Mouse (Mus musculus): ENCODE results near the gene Slc8a1.

Gene Slc8a1

DNA sequence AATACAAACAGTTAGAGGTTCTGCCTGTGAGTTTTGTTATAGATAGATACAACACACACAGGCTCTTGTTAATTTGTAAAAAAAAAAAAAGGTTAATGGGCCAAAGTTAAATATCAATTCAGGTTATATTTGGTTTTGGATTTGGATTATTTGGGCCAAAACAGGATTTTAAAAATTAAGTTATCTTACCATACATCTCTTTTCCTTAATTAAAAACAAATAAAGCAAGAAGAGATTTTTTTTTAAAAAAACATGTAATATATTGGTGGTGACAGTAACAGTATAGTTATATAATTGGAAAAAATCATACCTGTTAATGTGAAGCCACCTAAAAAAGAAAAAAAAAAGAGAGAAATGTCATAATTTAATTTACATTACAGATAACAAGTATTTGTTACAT is 296.7 kb downstream of the Slc8a1 start, which contains the start of gene Gm11096:
Gene Gm11096 (plus strand): TSS at position 301 of the 400 bp plus-strand sequence.
- intact Hi-C loops (cut with DNase I) = no loop called here

DNA sequence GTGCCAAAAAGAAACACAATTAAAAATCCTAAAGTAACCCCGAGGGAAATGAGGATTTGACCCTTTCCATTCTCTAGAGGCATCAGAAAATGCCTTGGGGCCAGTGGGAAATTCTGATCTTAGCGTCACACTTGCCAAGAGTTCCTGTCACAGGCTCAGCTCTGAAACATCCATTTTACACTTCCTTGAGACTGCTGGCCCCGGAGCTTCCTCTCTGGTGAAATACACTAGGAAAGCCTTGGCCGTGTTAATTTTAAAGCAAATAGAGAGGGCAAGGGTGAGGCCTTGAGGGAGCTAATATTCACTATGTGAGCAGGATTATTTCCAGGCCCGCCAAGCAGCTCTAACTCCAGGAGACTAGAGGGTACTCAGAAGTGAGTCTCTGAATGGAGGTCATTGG is 305.0 kb downstream of the Slc8a1 start:
- intact Hi-C loops (cut with DNase I) = no loop called here

DNA sequence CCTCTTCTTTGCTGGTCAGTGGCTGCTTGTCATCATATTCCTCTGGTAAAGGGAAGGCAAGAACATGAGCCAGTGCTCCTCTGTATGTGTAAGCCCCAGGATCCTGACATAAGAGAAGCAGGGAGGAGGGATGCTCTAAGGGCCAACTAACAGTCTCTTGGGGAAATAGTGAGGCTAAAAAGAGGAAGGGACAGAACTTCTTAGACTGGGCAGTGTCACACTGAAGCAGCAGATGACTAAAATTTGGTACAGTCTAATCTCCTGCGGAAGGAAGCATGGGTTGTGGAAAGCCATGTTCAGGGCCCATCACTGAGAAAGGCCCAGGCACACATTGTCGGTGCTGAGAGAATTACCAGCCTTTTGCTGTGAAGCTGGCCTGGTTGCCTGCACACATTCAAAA is 305.4 kb downstream of the Slc8a1 start:
- intact Hi-C loops (cut with DNase I) = no loop called here

DNA sequence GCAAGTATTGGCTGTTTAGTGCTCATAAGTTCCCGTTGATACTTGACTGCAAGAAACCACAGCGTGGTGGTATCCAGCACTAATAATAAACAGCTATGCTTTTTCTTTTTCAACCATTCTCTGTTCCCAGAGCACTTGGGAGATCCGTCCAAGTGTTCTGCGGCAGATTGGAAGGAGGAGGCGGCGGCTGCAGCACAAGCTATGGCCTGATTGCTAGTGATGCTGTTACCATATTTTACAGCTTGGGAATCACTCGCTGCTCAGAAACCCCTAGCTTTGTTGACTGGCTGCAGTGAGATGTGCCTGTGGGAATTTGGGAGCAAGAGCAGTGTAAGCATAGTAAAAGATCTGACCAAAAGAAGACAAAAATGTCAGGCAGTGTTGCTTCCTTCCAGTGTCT is 310.9 kb downstream of the Slc8a1 start:
- intact Hi-C loops (cut with DNase I) = no loop called here

DNA sequence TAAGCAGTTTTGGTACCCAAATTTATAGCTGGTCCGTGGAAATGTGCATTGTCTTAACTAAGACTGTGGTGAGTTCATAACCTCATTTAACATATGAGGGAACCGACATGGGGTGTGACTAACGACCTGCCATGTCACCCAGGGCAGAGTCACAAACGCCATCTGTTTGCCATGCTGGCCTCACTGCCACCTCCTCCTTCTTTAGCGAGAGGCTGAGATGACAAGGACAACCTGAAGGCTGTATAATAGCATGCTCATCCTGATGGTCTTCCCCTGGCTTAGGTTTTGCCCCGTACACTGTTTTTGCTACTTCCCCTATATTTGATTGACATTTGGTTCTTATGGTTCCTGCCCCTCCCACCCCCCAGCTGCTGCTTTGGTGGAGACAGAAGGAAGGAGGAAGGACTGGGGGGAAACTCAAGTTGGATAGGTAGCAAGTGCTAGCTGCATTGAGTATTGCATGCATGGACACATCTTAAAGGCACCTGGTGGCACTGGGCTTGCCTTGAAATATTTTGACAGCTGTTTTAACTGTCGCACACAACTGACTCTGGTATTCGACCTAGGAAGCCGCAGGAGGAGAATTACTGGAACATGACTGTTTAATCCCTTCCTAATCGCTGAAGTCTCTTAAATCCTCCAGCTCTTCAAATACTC is 313.8 kb downstream of the Slc8a1 start:
- intact Hi-C loops (cut with DNase I) = no loop called here

DNA sequence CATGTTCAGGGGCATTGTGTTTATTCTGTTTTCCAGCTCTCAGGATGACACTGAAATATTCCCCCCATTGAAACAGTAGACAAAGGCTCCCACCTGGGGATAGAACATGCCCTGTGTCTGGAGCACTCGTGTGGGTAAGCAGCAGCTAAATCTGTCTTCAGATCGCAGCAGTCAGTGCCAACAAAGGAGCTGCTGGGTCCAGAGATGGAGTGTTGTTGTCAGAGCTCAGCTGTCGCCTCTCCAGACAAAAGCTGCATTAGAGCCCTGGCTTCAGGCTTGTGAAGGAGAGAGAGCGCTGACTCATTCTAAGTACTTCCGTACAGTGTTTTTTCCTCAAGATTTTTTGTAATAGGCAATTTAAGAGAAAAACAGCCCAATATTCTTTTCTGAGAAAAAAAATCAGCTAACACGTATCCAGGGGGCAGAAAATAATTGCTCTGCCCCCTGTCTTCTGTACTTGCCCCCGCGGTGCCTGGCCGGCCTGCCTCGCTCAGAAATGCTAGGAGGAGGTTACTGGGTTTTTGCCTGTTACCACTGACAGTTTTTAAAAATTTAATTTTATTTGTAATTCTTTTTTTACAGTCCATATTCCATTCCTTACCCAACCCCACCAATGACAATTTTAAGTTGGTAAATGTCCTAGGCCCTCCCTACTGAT is 318.2 kb downstream of the Slc8a1 start:
- intact Hi-C loops (cut with DNase I) = no loop called here

DNA sequence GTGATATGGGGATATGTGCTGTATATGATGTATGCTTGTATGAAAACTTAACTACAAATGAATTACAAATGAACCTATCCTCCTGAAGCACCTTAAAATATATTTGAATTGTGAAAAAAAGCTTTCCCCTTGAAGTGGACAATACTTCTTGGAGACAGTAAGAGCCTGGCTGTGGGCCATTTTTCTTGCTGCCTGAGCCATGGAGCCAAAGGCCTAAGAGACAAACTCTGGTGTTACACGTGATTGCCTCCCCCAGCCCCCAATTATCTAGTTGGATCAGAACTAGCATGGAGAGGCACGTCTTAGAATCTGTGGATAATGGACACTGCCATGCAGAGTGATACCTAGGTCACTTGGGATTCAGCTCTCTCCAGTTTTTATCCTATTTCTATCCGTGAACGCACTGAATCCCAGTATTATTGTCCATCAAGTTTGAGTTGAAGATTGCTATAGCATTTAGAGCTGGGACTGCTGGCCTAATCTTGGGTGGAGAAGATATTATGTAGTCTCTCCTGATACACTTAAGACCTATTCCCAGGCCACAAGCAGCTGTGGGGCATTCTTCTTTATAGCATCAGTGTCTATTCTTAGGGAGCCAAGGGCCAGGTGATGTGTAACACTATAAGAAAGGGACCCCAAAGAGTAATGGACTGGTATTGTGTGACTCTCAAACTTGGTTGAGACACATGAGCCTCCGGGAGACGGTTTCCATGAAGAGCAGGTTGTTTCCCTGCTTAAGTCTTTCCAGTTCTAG is 321.6 kb downstream of the Slc8a1 start:
- intact Hi-C loops (cut with DNase I) = no loop called here

DNA sequence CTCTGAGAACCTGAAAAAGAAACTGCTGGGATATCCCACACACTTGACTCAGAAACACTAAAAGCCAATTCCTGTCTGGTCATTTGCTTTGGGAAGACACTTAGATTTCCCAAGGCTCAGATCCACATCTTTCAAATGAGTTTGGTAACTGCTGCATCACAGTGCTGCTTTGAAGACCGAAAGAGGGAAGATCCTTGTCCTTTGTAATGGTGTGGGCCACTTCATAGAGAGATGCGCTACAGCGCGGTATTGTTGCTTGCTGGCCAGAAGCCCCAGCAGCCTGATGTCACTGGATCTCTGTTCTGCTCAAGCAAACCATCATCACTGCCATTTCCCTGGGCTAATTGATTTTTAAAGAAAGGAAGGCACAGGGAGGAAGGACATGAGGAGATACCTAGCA is 325.4 kb downstream of the Slc8a1 start:
- intact Hi-C loops (cut with DNase I) = no loop called here

DNA sequence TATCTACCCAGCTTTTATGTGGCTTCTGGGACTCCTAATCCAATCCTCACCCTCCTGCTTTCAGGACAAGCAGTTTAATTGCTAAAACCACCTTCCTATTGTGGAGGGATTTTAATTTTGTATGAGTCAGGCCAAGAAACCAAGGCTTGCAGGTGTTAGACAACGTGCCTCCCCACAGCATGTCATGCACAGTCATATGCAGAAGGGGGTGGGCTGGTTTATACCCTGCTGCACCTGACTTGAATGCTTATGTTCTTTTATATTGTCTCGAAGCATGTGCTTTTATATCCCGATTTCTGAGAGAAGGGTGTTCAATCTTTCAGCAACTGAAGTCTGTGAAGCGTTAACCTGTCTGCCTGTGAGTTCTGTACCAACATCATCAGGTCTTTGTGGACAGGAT is 334.0 kb downstream of the Slc8a1 start:
- intact Hi-C loops (cut with DNase I) = no loop called here

DNA sequence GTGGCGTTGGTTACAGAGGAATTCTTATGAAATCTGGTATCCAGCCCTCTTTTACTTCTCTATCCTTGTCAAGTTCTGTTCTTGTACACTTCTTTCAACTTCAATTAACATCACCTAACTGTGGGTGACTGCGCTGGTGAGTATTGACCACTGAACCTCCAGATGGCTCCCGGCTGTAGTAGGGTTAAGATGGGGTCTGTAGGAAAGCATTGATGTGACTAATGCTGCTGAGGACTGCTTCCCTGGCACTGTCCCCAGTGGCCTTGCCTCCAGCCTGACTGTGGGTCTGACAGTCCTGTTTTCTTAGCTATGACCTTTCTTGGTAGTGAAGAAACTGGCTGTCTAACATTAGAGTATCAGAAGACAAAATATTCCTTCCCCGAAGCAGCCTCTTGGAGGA is 335.1 kb downstream of the Slc8a1 start:
- intact Hi-C loops (cut with DNase I) = no loop called here

DNA sequence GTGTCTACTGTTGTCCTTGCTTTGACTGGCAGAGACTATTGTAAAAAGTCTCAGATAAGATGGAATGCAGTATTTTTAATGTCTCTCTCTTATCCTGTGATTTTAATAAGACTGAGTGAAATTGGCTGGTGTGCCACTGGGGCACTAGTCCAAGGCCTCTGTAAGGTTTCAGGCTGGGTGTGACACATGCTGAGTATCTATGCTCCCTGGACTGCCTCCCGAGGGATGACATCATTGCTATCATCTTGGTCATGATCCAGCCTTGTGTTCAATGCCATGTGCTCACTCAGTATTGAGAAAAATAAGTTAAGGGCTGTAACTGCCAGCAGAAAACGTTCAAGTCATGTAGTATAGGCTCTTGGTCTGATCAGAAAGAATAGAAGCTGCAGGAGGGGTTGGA is 335.5 kb downstream of the Slc8a1 start:
- intact Hi-C loops (cut with DNase I) = no loop called here

DNA sequence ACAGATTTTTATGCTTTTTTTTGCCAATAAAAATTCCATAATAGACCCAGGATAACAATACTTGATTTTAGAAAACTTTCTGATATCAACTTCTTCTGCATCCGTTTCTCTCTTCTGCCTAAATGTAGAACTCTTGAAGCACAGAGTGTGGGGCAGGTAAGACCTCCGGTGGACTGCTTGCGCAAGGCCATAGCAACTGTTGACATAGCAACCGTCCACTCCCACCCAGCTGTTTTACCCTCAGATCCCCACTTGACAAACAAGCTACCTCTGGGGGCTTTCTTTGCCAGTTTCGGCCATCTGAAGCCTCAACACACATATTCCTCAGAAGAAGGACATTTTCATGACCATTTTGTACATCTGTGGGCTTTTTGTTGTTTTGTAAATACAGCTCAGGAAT is 337.8 kb downstream of the Slc8a1 start:
- intact Hi-C loops (cut with DNase I) = no loop called here

DNA sequence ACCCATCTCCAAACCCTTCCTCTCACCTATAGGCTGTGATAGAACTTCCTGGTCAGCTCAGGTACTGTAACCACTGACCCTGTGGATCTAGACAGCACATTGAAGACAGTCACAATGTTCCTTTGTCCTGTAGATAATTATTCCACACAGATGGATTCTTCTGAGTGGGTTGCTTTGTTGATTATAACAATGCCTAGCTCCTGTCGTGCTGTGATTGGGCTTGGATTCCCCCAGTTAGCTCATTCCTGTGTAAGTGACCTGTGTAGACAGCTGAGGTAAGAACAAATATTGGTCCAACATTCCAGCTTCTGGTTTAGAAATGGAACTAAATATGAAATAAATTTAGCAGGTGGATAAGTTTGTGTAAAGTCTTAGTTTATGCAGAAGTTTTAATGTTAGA is 340.7 kb downstream of the Slc8a1 start:
- intact Hi-C loops (cut with DNase I) = no loop called here

DNA sequence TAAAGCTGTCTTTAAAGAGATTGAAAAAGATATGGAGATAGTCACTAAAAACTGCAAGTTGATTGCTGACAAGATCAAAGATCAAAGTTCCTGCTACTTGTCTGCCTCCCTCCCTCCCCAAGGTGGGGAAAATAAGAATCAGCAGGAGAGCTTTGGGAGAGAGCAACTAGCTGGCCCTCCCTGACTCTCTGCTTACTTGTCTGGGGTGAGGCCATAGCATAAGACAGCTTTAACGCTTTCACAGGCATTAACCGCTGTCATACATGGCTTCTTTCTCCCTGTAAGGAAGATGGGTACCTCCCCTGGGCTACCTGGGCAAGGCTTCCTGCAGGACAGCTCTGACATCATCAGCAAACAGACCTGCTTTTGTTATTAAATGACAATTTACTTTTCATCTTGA is 344.1 kb downstream of the Slc8a1 start:
- intact Hi-C loops (cut with DNase I) = no loop called here

DNA sequence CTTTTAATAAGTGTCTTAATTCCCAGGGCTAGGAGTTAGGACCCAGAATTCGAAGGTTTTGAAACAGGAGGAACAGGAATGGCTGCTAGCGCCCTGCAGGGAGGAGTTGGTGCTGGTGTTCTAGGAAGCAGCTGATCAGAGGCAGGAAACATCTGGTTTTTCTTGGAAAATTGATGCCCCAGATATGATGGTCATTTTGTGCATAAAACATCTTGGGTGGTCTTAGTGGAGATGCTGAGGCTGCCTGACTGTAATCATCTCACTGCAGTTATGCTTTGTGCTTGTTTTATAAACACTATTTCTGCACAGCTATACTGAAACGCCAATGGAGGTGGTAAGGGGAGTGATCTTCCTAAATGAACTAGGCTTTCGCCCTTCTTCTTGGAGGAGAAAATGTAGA is 345.1 kb downstream of the Slc8a1 start:
- intact Hi-C loops (cut with DNase I) = no loop called here

DNA sequence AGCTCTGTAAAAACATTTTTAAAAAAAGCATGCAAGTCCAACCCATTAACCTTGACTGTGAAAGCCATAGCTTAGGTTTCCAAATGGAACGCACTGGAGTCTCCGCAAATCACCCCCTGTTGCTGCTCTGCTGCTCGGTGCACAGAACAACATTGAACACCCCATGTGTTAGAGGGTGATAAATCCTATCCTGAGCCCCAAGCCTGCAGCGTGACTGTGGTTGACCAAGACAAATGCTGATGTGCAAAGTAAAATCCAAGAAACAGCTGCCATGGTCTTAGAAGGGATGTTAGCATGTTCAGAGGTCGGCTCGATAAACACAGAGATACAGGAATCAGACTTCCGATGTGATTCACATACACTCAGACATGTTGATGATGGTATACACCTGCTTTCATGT is 346.7 kb downstream of the Slc8a1 start:
- intact Hi-C loops (cut with DNase I) = no loop called here

DNA sequence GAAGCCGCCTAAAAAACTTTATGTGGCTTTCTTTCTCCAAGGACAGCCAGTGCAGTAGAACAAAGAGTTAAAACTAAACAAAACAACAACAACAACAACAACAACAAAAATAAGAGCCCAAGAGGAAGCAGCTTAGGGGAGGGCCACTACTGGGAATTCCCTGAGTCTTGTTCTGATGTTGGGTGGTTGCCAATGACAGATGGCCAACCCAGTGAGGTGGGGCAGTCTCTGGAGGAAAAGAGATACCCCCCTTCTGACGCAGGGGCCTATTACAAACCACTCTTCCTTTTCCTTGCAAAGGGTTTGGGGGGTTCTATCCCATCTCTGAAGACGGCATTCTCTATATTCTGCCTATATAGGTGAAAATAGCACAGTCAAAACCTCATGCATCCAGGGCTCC is 347.4 kb downstream of the Slc8a1 start:
- intact Hi-C loops (cut with DNase I) = no loop called here

DNA sequence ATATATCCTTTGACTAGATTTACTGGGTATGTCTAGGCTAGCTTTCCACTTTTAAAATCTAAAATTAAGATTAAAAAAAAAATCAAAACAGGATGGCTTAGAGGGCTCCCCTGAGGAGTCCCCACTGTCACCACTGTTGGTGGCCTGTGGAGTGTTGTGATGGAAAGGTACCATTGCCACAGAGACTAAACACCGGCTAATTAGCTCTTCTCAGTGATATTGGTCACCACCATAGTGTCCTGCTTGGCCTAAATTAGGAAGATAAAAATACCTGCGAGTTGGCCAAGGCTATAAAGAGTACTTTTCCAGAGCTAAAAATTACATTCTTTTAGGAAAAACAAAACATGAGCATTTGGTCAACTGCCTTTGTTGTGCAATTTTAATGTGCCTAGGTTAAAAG is 352.1 kb downstream of the Slc8a1 start:
- intact Hi-C loops (cut with DNase I) = no loop called here

DNA sequence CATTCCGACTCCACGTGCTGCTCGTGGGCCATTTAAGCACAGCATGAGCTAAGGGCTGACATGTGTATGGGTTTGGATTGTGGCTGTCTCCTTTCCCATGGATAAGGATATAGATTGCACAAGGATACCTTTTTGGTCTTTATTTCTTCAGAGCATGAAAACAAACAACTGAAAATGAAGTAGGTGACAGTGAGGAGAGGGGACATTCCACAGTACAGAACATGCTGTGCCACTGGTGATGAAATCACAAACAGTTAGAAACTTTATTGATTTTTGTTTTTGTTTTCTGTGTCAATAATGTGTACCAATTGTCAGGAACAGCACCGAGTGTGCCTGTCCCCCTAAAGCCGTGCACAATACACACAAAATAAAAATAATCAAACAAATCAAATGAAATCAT is 352.7 kb downstream of the Slc8a1 start:
- intact Hi-C loops (cut with DNase I) = no loop called here

DNA sequence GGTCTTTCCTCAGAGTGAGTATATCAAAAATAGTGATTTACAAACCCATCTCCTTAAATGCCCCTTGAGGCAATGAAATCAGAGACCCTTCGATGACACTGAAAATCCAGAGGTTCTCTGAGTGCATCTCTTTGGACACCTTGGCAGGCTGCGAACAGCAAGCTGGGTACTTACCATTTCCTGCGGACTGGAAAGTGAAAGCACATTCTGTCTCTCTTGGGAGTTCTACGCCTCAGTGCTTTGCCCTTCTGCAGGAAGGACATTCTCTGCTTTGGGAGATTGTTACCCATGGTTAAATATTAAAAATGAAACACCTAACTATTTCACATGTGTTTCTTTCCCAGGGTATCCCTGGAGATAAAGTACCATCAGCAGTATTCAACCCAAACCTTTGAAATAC is 354.7 kb downstream of the Slc8a1 start:
- intact Hi-C loops (cut with DNase I) = no loop called here

DNA sequence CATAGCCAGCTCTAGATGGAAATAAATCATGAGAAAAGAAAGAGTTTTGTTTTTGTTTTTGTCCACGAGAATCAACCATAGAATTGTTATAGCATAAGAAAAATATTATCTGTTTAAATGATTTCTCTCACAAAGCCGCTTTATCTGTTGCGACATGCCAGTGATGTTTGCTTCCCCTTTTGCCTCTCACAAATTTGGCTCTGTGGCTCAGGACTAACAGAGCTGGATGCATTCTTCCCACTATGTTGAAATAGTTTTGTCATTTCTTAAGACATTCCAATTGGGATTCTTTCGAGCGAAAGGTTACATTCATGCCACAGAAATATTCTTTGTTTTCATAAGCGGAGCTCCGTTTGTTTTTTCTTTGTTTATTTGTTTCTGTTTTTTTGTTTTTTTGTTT is 359.7 kb downstream of the Slc8a1 start:
- intact Hi-C loops (cut with DNase I) = no loop called here

DNA sequence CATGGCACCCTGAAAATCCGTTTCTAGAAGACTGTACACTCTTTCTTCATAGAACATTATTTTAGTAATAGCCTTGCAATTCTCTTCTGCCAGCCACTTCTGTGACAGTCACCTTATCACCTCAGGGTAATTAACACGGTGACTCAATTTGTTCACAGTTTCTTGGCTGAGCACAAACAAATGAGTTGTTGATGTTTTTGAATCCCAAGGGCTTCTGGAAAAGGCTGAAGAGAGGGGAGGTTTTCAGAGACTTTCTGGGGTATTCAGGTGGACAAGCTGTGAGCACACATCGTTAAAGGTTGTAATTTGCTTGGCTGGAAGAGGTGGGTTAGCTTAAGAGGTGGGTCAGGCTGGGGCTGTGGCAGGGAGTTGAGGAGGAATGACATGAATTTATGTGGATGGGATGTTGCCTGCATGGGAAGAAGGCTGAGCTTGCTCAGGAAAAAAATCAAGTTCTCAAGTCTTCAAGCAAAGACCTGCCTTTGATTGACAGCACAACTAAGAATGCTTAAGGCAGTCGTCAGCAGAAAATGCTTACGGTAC is 360.3 kb downstream of the Slc8a1 start:
- intact Hi-C loops (cut with DNase I) = no loop called here

Data from adrenal gland (tissue).